Mouse (Mus musculus) layer of hippocampus, adult 9-11 months (tissue): ENCODE measurements at regions not wholly inside any gene's neighbourhood (a gene's known extent, or its start where the extent isn't known, plus 50 kb on each side); places are given as distances from the start of the nearest gene placed in this dataset.
"Not testable (repeated sequence)": the region's sequence is repeated elsewhere in the genome, so short reads cannot be mapped to it uniquely, and the experiment has no call there.

ENCODE experiments used
- DNase-seq: peaks from one replicate; pipeline ENCODE4 v3.0.0; 2022

- DNase-seq: no peak
Measured at GRCm38 (mm10) chr6:50823220-50823910, 169.1 kb upstream of the Npvf start.

GRCm38 (mm10) chr6:50824466-50824865 is 170.2 kb upstream of the Npvf start:
- DNase-seq: no peak

- no peak for DNase-seq
Measured at GRCm38 (mm10) chr6:50831725-50832124, 177.5 kb upstream of the Npvf start.

GRCm38 (mm10) chr6:50835997-50836625 is 181.9 kb upstream of the Npvf start:
- DNase-seq: no peak

- DNase-seq: no peak
Measured at GRCm38 (mm10) chr6:50840826-50841225, 186.6 kb upstream of the Npvf start.

DNA sequence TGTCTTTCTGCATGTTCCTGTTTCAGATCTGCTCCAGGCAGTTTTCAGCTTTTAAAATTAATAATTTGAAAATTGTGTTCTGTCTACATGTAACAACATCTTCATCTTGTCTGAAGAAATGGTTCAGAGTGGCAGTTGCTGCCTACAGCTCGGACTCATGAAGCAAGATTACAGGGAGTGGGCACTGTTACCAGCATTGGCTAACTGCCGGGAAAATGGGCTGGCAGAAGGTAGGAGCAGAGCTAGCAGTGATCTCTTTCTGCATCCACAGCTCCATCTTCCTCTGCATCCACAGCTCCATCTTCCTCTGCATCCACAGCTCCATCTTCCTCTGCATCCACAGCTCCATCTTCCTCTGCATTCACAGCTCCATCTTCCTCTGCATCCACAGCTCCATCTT is 191.0 kb upstream of the Npvf start:
- not testable (repeated sequence) for DNase-seq

- no peak for DNase-seq
Measured at GRCm38 (mm10) chr6:50846740-50847516, 192.7 kb upstream of the Npvf start.

DNA sequence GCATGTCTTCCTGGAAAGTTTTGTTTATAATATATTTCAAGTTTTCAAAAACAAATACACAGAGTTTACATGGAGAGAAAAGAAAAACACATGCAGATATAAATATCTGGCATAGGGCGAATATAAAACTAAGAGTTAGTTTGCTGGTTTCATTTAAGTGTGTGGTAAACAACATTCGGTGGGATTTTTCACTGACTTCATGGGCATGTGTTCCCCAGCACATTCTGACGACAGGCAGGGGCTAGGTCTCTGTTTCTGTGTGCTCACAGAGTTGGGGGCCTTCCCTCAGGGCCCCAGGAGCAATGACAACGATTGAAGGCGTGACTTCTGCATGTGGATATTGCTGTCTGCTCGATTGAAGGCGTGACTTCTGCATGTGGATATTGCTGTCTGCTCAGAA is 193.3 kb upstream of the Npvf start:
- DNase-seq: no peak

DNA sequence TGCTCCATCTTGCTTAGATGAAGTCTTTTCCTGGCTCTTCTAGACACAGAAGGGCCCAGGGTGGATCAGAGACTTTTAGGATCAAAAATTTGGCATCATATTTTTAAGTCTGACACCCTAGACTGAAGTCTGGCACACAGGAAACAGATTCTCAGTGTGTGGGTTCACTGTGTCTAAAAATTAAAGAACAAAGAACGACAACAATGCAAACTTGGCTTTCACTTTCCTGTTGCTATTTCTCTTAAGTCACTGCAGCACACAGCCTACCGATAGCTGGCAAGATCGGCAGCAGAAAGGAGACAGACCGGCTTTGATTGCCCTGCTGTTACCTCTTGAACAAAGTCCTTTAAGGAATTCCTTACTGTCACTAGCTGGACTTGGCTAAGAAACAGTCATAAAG is 204.9 kb upstream of the Npvf start:
- no peak for DNase-seq

DNA sequence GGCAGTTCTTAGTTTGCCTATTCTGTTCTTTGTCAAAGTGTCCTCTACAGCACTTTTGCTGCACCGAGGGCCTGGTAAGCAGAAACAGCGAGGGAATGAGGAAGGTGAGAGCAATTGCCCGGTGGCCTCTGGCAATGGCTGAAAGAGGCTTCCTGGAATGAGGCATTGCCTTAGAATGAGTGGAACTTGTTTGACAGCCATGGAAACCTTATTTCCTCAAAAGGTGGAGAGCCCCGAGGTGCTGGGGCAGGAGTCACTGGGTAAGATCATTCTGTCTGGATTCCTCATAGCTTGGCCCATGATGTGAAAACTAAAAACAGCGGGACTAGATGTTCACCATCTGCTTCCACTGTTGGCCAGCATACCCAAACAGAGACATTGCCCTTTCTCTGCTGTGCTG is 223.8 kb upstream of the Npvf start:
- DNase-seq: no peak

- no peak for DNase-seq
Measured at GRCm38 (mm10) chr6:50882298-50882697, 228.1 kb upstream of the Npvf start.

- no peak for DNase-seq
Measured at GRCm38 (mm10) chr6:50882759-50883158, 228.5 kb upstream of the Npvf start.

DNA sequence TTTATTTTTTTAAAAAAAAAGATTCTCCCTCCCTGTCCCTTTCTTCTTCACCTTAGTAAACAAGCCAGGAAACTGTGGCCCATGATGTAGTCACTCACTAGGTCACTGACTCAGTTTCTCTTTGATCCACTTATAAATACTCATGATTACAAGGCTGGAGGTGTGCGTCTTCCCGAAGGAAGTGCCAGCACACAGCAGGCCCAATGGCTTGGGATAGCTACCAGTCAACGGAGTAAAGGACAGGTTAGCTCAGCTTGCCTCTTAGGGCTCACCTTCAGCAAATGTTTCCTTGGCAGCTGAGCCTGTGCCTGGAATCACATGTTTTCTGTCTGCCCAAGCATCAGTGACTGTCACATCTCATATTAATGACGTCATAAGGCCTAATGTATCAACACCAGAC is 230.8 kb upstream of the Npvf start:
- no peak for DNase-seq

DNA sequence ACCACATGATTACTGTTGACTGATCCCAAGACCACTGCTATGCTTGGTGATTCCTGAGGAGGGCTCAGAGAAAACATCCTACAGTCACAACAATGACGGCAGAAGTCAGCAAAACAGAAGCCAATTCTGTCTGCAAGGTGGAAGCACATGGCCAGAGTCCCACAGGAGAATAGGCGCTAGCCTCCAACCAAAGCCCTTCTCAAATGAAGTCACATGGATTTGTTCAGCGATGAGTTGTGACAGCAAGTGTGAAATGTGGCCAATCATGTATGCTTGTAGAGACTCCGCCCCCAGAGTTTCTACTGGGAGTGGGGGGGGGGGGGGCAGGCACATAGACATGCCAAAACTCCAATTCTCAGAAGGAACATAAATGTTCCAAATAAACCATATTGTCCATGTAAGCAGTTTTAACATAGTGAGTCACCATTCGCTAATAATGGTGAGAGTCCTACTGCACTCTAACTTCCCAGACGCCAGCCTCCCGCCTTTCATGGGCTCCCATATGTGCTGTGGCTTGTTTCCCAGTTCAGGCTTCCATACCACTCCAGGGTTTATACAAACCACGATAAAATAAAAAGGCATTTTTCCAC is 231.6 kb upstream of the Npvf start:
- peak; percentile 26 for DNase-seq

- DNase-seq: peak; percentile 71
Measured at GRCm38 (mm10) chr6:50890370-50891204, 236.3 kb upstream of the Npvf start.

DNA sequence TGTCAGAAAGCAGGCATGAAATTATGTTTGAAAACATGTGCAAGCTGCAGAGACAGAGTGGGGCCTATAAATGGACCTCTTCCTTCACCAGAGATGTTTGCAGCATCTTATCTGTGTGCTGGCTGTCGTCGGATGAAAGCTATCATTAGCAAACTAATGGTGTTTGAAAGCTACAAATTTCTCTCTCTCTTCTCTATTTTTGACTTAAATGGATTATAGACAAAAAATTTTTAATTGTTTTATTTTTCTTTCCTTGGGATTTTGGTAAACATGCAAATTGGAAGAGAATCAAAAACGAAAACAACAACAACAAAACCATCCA is 236.9 kb upstream of the Npvf start:
- no peak for DNase-seq

DNA sequence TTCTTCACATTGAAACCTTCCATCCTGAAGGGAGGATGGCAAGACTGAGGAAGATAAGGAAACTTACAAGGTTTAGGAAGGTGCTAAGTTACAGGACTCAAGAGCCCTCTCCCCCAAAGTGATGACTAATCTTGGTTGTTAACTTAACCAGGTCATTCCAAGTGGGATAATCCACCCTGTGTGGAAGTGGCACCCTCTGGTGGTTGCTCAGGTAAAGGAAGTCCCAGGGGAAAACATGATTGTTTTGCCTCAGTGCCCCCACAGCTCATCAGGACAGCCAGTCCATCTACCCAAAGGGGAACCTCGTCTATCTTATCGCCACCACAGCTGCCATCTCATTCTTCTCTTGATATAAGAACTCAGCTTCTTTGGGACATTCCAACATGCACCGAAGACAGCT is 244.6 kb upstream of the Npvf start:
- no peak for DNase-seq

- no peak for DNase-seq
Measured at GRCm38 (mm10) chr6:50915166-50916030, 261.2 kb upstream of the Npvf start.

DNA sequence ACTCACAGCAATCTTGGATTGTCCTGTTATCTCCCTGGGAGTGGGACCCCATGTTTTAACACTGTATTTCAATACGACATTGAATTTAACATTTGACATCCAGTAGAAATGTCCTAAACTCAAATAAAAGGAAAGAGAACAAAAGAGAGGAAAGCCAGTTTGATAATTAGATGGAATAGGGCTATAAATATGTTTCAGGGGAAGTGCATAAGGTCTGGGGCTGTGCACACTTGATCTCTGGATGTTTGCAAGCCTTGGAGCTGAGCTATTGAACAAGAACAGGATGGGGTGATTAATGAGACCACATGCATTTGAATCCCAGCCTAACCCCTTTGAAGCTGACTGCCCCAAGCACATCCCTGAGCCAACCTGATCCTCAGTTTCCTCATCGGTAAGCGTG is 264.0 kb upstream of the Npvf start:
- DNase-seq: no peak

DNA sequence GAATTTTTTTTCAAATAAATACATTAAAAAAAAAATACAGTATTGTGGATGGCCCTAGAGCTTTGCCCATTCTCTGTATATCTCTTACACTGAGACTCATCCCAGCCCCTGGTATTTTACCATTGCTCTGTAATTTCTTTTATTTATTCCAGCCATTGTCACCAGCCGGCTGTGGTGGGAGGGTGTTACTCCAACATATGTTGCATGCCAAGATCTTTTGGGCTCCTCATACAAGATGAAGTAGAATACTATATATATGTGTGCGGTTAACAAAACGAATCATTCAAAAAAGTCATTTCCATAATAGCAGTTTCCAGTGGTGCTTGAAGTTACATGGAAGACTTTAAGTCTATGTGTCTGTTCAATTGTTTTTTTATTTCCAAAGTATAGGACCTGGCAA is 268.0 kb upstream of the Npvf start:
- no peak for DNase-seq

GRCm38 (mm10) chr6:50924571-50924970 is 270.3 kb upstream of the Npvf start:
- no peak for DNase-seq

GRCm38 (mm10) chr6:50924998-50925397 is 270.8 kb upstream of the Npvf start:
- no peak for DNase-seq
